Mouse (Mus musculus): ENCODE data around the gene Dmrtc2. TPM values are rescaled to one million over a fixed set of nuclear protein-coding genes. Genes with fewer than 3 reads are reported as not detected.

The Dmrtc2 gene
- polyA plus RNA-seq, 1 experiment, result not detected

GRCm38 (mm10) chr7:24906551-24906950, 36.7 kb downstream of the Dmrtc2 start:
- Histone ChIP-seq H3K4me3 (replicated peaks; ENCODE audit: control insufficient read depth, low read depth, low read length) (peak overlapping the region; percentile 9), H3K4me1 (ENCODE audit: control insufficient read depth, insufficient read depth, low read length) (peaks cover 3% of the 10 kb centered on the region), H3K27ac (ENCODE audit: control insufficient read depth, insufficient read depth, low read depth, low read length, poor library complexity) (peak overlapping the region; percentile 71)
- no peak for TF ChIP-seq POLR2A (IDR thresholded peaks at IDR 0.05; ENCODE audit: borderline replicate concordance, control insufficient read depth, low read depth, low read length)
- no peak for TF ChIP-seq CTCF (IDR thresholded peaks at IDR 0.05; ENCODE audit: control insufficient read depth, insufficient read depth, low read length)
- 8% methylated on average over 6 of the region's 6 CpGs for WGBS

- Histone ChIP-seq H3K27ac (ENCODE audit: control insufficient read depth, insufficient read depth, low read depth, low read length, poor library complexity) (peak overlapping the region; percentile 71), H3K4me1 (ENCODE audit: control insufficient read depth, insufficient read depth, low read length) (peaks cover 3% of the 10 kb centered on the region), H3K4me3 (replicated peaks; ENCODE audit: control insufficient read depth, low read depth, low read length) (peak overlapping the region; percentile 1)
- no peak for TF ChIP-seq POLR2A (IDR thresholded peaks at IDR 0.05; ENCODE audit: borderline replicate concordance, control insufficient read depth, low read depth, low read length)
- TF ChIP-seq CTCF (IDR thresholded peaks at IDR 0.05; ENCODE audit: control insufficient read depth, insufficient read depth, low read length), result peak; percentile 19; the same call in 1 of the 2 replicates
- 15% methylated on average over 13 of the region's 13 CpGs for WGBS
Observed at GRCm38 (mm10) chr7:24907211-24907748, 37.4 kb downstream of the Dmrtc2 start.

- WGBS, result 90% methylated on average over 14 of the region's 14 CpGs
- Histone ChIP-seq H3K4me3 (replicated peaks; ENCODE audit: control insufficient read depth, low read depth, low read length) (no peak overlapping the region), H3K4me1 (ENCODE audit: control insufficient read depth, insufficient read depth, low read length) (no peaks in the 10 kb centered on the region), H3K27ac (ENCODE audit: control insufficient read depth, insufficient read depth, low read depth, low read length, poor library complexity) (no peak overlapping the region)
- TF ChIP-seq CTCF (IDR thresholded peaks at IDR 0.05; ENCODE audit: control insufficient read depth, insufficient read depth, low read length) (no peak), POLR2A (IDR thresholded peaks at IDR 0.05; ENCODE audit: borderline replicate concordance, control insufficient read depth, low read depth, low read length) (no peak)
Observed at GRCm38 (mm10) chr7:24912480-24912879, 42.6 kb downstream of the Dmrtc2 start.

GRCm38 (mm10) chr7:24918763-24919323, 49.0 kb downstream of the Dmrtc2 start:
- TF ChIP-seq POLR2A (IDR thresholded peaks at IDR 0.05; ENCODE audit: borderline replicate concordance, control insufficient read depth, low read depth, low read length) (no peak), CTCF (IDR thresholded peaks at IDR 0.05; ENCODE audit: control insufficient read depth, insufficient read depth, low read length) (no peak)
- no peak overlapping the region for H3K27ac ChIP-seq (ENCODE audit: control insufficient read depth, insufficient read depth, low read depth, low read length, poor library complexity)
- 90% methylated on average over 20 of the region's 20 CpGs for WGBS
- H3K4me1 ChIP-seq (ENCODE audit: control insufficient read depth, insufficient read depth, low read length), result no peaks in the 10 kb centered on the region
- no peak overlapping the region for H3K4me3 ChIP-seq (replicated peaks; ENCODE audit: control insufficient read depth, low read depth, low read length)

- no peak for TF ChIP-seq POLR2A (IDR thresholded peaks at IDR 0.05; ENCODE audit: borderline replicate concordance, control insufficient read depth, low read depth, low read length)
- TF ChIP-seq CTCF (IDR thresholded peaks at IDR 0.05; ENCODE audit: control insufficient read depth, insufficient read depth, low read length), result no peak
- H3K4me3 ChIP-seq (replicated peaks; ENCODE audit: control insufficient read depth, low read depth, low read length), result no peak overlapping the region
- WGBS, result 94% methylated on average over 9 of the region's 9 CpGs
- H3K27ac ChIP-seq (ENCODE audit: control insufficient read depth, insufficient read depth, low read depth, low read length, poor library complexity), result no peak overlapping the region
- no peaks in the 10 kb centered on the region for H3K4me1 ChIP-seq (ENCODE audit: control insufficient read depth, insufficient read depth, low read length)
Observed at GRCm38 (mm10) chr7:24919728-24920127, 49.9 kb downstream of the Dmrtc2 start.

Other genes starting within 250 kb of the Dmrtc2 start
- gene Lypd3, start 233.5 kb upstream of the Dmrtc2 start, polyA plus RNA-seq (2011; ENCODE audit: insufficient read depth, insufficient read length, low replicate concordance, missing spikeins), result not detected in 2 replicates
- gene Tex101, start 193.4 kb upstream of the Dmrtc2 start, polyA plus RNA-seq (2011; ENCODE audit: insufficient read depth, insufficient read length, low replicate concordance, missing spikeins), result not detected in 2 replicates
- gene BC049730, start 160.8 kb upstream of the Dmrtc2 start, polyA plus RNA-seq (2011; ENCODE audit: insufficient read depth, insufficient read length, low replicate concordance, missing spikeins), result not detected in 2 replicates
- gene Gm4763, start 143.1 kb upstream of the Dmrtc2 start, polyA plus RNA-seq (2011; ENCODE audit: insufficient read depth, insufficient read length, low replicate concordance, missing spikeins), result 35.1 and 41.6 TPM in 2 replicates
- gene Cd177, start 109.7 kb upstream of the Dmrtc2 start, polyA plus RNA-seq (2011; ENCODE audit: insufficient read depth, insufficient read length, low replicate concordance, missing spikeins), result 44.1 and 111 TPM in 2 replicates
- gene Ceacam10, start 92.9 kb upstream of the Dmrtc2 start, polyA plus RNA-seq (2011; ENCODE audit: insufficient read depth, insufficient read length, low replicate concordance, missing spikeins), result 14.8 TPM in 1 of 2 replicates, not detected in the other
- gene Gm9844, start 7.8 kb upstream of the Dmrtc2 start, polyA plus RNA-seq (2011; ENCODE audit: insufficient read depth, insufficient read length, low replicate concordance, missing spikeins), result 43.4 TPM in 1 of 2 replicates, not detected in the other
- not detected in 2 replicates for gene Lypd4, start 116 bp upstream of the Dmrtc2 start, polyA plus RNA-seq (2011; ENCODE audit: insufficient read depth, insufficient read length, low replicate concordance, missing spikeins)
- 866 and 1,228 TPM in 2 replicates for gene Rps19, start 14.3 kb downstream of the Dmrtc2 start, polyA plus RNA-seq (2011; ENCODE audit: insufficient read depth, insufficient read length, low replicate concordance, missing spikeins)
- 82.1 and 126 TPM in 2 replicates for gene Cd79a, start 27.3 kb downstream of the Dmrtc2 start, polyA plus RNA-seq (2011; ENCODE audit: insufficient read depth, insufficient read length, low replicate concordance, missing spikeins)
- gene Arhgef1, start 32.9 kb downstream of the Dmrtc2 start, polyA plus RNA-seq (2011; ENCODE audit: insufficient read depth, insufficient read length, low replicate concordance, missing spikeins), result 178 and 354 TPM in 2 replicates
- gene Gm4881, start 74.4 kb downstream of the Dmrtc2 start, polyA plus RNA-seq (2011; ENCODE audit: insufficient read depth, insufficient read length, low replicate concordance, missing spikeins), result not detected in 2 replicates
- gene Rabac1, start 102.7 kb downstream of the Dmrtc2 start, polyA plus RNA-seq (2011; ENCODE audit: insufficient read depth, insufficient read length, low replicate concordance, missing spikeins), result 31.0 and 76.4 TPM in 2 replicates
- 6.1 and 13.9 TPM in 2 replicates for gene Atp1a3, start 135.9 kb downstream of the Dmrtc2 start, polyA plus RNA-seq (2011; ENCODE audit: insufficient read depth, insufficient read length, low replicate concordance, missing spikeins)
- gene Grik5, start 202.3 kb downstream of the Dmrtc2 start, polyA plus RNA-seq (2011; ENCODE audit: insufficient read depth, insufficient read length, low replicate concordance, missing spikeins), result 7.3 and 9.7 TPM in 2 replicates
- gene Zfp574, start 202.5 kb downstream of the Dmrtc2 start, polyA plus RNA-seq (2011; ENCODE audit: insufficient read depth, insufficient read length, low replicate concordance, missing spikeins), result 8.1 and 11.3 TPM in 2 replicates